Mouse (Mus musculus) heart, adult 9 months (tissue): Measurements from ENCODE around the gene Zfp580.

Experiments used
- DNase-seq, 2 experiments: peaks; one replicate each; pipeline ENCODE4 v3.0.0; 2022; ENCODE audit warnings: low spot score in 2 of 2

Zfp580 gene

DNA sequence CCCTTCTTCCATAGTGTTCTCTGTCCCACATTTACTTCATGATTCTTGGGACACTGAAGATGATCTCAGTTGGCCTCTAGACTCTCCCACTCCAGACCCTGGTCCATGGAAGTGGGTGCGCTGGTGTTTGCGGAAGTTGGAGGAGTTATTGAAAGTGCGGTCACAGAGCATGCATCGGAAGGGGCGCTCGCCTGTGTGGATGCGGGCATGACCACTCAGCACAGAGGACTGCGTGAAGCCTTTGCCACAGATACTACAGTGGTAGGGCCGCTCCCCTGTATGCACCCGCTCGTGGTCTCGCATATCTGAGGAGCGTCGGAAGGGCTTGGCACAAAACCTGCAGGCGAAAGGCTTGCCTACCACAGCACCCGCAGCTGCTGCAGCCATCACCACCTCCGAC lies 15.7 kb upstream of the Zfp580 start:
- DNase-seq = no peak

DNA sequence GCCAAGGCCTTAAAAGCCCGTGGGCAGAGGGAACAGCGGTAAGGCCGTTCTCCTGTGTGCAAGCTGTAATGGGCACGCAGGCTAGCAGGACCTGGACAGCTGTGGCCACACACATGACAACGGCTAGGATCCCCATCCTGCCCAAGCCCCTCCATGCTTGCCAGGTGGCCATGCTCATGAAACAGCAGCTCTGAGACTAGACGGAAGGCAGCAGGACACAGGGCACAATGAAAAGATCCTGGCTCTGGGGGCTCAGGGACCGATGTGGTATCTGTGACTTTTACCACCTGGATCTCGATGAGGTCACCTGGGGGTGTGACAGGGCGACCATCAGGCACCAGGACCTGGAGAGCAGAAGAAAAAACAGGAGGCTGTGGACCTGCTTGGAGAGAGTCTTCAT lies 15.2 kb upstream of the Zfp580 start:
- no peak for DNase-seq

DNA sequence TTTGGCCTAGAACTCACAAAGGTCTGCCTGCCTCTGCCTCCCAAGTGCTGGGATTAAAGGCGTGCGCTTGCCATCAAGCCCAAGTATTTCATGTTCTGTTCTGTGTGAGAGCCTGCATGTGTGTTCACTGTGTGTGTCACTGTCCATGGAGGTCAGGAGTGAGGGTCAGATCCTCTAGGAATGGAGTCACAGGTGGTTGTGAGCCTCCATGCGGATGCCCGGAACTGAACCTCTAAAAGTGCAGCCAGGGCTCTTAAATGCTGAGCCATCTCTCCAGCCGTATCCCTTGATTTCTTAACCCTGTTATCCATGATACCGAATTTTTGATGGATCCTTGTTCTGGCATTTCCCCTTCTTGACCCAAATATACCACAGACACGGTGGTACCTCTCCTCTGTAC lies 14.3 kb upstream of the Zfp580 start:
- no peak for DNase-seq

DNA sequence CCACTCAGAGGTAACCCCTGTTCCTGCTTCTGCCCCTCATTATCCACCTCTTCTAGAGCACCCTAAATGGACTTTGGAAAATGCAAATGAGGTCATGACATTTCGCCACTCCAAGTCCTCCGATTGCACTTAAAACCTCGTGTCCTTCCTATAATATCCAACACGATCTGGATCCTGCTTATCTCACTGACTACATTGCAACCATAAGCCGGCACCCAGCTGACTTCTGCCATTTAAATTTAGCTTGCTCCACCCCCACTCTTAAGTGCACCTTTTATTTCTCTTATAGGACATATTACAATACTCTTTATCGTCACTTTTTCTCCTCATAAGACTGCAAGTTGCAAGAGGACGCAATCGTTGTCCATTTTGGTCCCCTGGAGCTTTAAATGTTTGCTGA lies 13.9 kb upstream of the Zfp580 start:
- DNase-seq = no peak

DNA sequence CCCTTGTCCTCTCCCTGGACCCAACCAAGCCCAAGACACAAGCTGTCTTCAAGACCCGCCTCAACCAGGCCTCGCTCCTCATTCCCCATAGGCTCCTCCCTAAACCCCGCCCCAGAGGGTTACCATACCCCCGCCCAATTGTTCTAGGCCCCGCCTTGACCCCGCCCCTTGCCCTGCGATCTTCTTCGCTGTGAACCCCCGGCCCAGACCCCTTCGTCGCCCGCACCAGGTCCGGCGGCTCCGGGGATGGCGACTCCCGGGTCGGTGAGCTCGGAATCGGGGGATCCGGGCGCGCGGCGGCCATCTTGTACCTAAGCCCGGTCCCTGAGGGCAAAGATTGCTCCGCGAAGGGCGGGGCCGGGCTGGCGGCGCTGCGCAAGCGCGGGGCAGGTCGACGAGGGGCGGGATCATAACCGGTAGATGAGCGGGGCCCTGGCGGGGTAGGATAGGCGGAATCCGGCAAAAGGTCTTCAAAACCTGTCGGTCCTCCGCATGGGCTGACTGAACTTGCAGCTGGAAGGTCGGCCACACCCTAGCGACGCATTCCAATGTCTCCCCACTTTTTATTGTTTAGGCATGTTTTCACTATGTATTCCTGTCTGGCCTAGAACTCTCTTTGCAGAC lies 13.1 kb upstream of the Zfp580 start, which contains the start of gene Zfp784:
Gene Zfp784 (minus strand): TSS at position 338 of the 624 bp plus-strand sequence.
- DNase-seq = peak; percentile 96

DNA sequence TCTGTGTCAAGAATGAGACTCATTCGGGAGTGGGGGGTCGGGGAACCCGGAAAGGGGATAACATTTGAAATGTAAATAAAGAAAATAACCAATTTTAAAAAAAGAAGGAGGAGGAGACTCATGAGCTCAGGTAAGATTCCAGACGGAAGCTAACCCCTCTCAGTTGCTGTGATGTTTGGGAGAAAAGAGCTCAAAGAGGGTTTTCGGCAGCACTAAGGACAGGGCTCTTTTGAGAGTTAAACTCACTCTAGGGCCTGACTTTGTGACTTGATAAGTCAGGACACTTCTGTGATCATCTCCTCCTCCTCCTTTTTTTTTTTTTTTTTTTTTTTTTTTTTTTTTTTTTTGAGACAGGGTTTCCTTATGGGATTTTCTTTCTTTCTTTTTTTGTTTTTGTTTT lies 12.4 kb upstream of the Zfp580 start:
- no peak for DNase-seq

DNA sequence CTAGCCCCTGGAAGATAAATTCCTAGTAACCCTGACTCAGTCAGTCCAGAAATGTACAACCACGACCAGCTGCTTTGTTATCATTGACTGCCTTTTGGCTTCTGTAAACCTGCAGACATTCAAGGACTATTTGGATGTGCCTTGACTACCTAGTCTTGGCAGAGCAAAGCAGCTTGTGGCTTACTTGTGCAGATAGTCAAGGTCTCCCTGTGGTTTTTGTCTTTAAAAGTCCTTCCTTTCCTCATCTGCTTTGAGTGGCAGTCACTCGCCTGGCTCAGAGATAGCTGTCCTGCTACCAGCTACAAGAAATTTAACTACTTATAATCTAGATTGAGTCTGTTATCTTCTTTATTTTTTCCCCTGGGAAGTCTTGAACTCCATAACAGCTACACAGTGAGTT lies 6.4 kb upstream of the Zfp580 start:
- no peak for DNase-seq

DNA sequence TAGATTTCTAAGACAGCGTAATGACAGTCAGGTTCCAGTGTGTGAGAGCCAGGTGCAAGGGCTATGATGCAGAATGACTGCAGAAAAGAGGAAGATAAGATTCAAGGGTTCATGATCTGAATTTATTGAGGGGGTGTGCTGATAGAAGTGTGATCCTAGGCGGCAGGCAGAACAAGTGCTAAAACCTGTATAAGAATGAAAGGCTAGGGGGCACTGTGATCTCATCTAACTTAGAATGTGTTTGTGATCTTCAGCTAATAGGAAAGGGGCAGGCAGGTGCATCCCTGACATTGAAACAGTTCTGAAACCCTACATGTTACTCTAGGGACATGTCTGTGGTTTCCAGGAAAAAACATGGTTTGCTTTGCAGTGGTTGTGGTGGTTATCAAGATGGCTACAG lies 5.2 kb upstream of the Zfp580 start:
- DNase-seq = no peak

DNA sequence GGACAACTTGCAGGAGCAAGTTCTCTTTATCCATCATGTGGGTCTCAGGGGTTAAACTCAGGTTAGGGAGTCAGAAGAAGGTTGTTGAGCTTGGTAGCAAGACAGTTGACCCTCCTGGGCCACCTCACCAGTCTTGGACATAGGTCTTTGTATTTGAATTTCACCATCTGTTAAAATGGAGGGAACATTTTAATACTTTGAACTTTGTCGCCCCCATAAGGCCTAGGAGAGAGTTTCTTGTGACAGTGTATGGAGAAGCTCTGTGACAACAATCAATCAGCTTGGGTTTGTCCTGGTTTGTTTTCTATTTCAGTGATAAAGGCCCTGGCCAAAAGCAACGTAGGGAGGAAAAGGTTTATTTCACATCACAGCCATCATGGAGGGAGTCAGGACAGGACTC lies 4.0 kb upstream of the Zfp580 start:
- peak in 1 of 2 experiments; percentile 40 for DNase-seq

DNA sequence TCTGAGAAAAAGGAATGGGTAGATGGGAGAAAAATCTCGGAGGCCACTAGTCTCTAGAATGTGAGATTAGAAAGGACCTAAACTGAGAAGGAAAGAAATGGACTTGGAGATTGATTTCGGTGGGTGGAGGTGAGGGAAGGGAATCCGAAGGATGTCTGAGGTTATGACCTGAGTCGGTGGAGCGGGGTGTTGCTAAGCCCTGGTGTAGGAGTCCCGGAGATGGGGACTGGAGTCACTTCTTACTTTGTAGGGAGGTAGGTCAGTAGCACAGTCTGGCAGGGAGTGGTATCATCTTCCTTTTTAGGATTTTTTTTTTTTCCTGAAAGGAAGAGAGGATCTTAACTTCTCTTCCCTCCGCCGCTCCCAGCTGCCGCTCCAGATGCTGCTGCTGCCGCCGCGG lies 1.1 kb downstream of the Zfp580 start:
- no peak for DNase-seq

DNA sequence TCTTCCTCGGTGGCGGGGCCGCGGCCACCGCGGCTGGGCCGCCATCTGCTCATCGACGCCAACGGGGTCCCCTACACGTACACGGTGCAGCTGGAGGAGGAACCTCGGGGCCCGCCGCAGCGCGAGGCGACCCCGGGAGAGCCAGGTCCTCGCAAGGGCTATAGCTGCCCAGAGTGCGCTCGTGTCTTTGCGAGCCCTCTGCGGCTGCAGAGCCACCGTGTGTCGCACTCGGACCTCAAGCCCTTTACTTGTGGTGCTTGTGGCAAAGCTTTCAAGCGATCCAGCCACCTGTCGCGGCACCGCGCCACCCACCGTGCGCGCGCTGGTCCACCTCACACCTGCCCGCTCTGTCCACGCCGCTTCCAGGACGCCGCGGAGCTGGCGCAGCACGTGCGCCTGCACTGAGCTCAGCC lies 1.6 kb downstream of the Zfp580 start:
- DNase-seq = no peak

DNA sequence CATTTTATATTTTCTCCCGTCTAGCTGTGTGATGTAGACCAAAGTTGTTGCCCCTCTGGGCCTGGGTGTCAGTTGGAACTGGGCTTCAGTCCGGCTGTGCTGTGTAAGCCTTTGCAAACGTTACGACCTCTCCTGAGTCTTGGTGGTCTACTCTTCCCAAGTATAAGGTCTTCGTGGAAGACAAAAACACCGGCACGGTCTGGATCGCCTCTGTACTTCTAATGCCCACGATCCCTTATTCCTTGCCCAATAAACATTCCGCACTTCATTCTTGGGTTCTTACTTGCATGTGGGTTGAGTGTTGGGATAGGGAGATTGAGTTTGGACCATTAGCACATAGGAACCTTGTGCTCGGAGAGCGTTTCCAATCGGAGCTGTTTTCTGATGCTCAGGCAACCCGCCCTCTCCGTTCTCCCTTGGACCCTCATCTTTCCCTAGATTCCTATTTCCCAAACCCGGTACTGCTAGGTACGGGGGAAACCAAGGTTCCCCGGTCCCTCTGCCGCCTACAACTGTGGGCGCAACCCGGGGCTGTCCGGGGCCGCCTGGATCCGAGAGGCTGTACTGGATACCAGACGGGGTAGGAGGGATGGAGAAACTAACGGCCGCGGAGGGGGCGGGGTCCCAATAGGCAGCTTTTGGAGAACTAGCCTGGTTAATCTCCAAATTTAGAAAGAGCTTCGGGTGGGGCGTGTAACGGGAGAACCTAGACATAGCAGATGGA lies 2.3 kb downstream of the Zfp580 start:
- no peak for DNase-seq

DNA sequence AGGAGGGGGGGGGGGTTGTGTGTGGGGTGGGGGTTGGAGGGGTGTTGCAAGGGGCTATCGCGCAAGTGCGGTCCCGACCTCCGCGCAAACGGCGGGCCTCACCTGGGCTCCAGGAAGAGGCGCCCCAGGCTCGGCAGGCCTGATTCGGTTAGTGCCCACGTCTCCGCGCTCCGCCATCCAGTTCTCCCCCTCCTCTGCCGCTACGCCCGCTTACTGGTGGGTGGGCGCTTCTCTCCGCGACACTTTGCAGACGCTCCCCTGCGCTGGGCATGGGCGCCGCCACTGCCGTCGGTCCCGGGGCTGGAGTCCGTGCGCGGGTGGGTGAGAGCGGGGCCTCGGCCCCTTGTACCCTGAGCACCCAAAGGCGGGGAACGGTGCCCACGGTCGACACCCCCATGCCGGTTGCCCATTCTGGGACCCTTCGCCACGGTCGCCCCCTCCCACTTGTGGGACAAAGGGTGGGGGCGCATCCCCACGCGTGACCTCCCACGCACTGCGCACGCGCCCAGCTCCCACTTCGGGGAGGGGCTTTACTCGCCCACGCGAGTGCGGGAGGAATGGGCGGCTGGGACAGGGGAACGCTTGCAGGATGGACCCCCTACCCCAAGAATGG lies 5.4 kb downstream of the Zfp580 start:
- no peak for DNase-seq

DNA sequence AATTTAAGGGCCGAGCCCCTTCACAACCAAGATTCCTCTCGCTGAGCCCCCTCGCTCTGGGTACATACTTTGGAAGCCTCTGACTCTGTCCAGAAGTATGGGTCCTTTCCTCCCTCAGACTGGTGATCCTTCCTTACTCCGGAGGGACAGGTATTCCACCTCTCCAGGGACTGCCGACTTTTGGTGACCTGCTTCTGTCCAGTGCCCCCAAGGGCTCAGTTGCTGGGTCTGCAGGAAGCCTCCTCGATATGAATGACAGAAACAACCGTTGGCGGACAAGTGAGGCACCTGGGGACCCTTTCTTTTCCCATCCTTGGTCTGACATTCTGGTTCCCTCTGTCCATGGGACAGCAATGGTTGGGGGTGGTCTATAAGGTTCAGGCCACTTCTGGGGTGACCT lies 6.0 kb downstream of the Zfp580 start:
- no peak for DNase-seq

DNA sequence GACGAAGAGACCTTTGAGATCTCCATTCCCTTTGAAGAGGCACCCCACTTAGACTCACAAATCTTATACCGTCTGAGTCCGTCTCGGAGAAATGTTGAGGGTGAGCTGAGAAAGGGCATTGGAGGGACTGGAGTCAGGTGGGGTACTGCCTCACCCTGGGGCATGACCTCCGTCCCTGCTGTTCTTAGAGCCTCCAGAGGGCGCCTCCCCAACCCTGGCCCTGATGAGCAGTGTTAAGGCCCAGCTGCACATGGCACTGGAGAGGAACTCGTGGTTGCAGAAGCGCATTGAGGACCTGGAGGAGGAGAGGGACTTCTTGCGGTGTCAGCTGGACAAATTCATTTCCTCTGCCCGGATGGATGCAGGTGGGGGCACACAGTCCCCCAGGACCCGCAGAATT lies 6.5 kb downstream of the Zfp580 start:
- DNase-seq = no peak

DNA sequence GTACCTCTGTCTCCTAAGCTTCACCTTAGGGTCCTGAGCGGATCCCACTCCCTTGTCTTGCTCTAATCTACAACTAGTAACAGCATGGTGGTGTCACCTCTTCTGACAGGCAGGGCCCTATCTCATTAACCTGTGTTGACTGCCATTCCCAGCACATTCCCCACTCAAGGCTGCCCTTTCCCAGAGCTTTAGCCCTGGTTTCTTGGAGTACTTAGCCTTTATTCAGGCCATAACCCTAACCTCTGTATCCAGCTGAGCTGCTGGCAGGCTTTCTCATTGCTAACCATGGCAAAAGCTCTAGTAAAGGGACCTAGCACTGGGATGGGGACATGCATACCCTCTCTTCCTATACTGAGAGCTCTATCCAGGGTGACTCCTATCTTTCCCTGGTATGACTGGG lies 7.3 kb downstream of the Zfp580 start:
- DNase-seq = no peak

DNA sequence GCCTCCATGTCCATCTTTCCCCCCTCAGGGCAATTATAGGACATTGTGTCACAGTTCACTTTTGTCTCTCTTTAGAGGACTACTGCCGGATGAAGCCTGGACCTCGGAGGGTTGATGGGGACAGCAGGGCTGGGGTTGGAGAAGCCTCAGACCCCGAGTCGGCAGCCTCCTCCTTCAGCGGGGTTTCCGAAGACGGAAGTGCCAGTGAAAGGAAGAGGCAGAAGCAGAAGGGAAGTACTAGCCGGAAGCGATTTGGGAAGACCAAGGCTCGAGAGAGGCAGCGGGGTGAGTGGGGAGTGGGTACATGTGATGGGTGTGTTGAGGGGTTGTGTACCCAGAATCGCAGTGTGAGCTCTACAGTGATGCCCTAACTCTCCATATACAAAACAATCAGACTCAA lies 8.1 kb downstream of the Zfp580 start:
- peak in 1 of 2 experiments; percentile 25 for DNase-seq

DNA sequence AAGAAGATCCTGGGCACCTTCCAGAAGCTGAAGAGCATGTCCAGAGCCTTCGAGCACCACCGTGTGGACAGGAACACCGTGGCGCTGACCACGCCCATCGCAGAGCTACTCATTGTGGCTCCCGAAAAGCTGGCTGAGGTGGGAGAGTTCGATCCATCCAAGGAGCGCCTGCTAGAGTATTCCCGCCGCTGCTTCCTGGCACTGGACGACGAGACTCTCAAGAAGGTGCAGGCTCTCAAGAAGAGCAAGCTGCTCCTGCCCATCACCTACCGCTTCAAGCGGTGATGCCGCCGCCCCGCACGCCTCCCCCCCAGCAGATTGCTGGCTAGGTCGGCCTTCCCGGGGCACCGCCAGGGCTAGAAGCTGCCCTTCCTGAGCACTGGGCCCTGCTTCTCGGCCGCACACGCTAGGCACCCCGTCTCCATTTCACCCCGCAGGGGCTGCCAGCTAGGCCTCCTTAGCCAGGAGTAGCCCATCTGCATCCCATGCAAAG lies 8.9 kb downstream of the Zfp580 start:
- DNase-seq = peak; percentile 70 to 75

DNA sequence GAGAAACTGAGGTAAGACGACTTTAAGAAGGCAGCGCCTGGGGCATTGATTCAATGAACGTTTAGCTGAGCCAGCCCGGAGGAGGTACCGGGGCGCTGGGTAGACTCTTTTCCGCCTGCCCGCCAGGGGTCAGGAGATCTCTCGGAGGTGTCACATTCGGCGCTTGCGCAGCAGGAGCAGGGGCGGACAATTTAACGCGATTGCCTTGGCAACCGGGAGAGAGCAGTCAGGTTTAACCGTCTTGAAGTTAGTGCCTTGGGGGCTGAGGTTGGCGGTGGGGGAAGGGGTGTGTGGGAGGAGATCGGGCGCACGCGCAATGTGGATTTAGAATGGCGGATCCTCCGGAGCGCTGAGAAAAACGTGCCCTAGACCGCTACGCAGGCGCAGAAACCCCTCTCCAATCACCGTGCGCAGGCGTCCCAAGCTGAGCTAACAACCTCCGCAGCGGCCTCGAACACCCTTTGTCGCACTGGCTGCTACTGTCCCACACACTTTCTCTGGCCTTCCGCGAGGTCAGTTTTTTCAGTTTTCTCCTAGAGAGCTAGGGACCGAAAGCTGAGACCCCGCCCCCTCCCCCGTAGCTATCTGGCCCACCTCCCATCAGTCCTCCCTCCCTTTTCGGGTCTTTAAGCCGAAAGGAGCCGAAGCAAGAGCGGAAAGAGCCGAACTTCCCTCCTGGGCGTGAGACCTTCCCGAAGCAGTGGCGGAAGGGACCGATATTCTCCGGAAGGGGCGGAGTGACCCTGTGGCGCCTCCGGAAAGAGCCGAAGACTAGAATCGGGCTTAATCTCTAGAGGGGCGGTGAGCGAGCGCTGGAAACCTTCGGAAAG lies 9.8 kb downstream of the Zfp580 start:
- DNase-seq = peak; percentile 95 to 98

DNA sequence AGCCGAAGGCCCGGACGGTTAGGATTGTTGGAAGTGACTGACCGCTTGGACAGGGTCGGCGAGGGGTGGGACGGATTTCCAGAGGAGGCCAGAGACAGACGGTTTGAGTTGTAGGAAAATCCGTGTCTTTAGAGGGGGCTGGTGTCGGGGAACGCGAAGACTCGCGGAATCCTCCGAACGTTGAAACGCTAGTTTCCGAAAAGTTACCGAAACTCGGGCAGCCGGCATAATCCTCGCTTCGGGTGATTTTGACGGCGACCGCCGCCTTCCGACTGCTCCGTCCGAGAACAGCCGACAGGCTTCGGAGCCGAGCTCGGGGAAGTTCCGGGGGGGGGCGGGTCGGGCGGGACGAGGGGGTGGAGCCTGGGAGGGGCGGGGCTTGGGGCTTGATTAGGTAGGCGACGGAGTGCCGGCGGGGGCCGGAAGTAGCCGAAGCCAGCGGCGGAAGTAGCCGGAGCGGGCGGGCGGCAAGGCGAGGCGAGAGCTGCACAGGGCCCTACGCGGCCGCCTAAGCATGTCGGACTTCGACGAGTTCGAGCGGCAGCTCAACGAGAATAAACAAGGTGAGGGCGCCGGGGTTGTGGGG lies 10.5 kb downstream of the Zfp580 start, which contains the start of gene U2af2:
Gene U2af2 (plus strand): TSS at position 370 of the 586 bp plus-strand sequence.
- DNase-seq = peak; percentile 89 to 93

DNA sequence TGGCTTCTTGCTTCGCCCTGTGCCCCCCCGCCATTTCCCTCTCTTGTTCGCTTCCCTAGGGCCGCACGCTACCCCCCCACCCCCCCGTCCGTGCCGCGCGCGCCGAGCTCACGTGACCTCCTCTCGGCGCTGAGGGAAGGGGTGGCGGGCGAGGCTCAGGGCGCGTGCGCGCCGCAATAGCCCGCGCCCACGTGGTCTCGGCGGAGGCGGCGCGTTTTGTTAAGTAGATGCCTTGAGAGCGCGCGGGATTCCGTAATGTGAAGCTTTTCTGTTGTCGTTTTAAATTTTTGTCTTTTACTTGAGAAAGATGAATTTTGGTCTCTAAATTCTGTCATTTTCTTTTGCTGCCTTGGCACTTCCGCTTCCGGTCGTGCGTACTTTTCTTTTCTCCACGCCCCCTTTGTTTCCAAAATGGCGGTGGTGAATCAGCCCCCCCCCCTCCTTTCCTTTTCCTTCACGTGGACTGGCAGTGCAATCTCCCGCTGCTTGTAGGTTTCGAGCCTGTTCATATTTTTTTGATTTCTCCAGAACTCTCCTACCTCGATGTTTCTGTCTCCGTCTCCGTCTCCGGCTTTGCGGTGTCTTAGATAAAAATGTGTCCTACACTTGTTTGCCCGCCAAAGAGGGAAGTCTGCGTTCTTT lies 11.1 kb downstream of the Zfp580 start:
- peak in 1 of 2 experiments; percentile 55 for DNase-seq
